Mouse (Mus musculus) splenic B cell, adult 2 months (primary cell): ENCODE data around the gene Krt84.

Experiments used
- DNase-seq: peaks from one replicate; pipeline ENCODE4 v3.0.0-alpha.2; 2011; ENCODE audit warnings: low read depth, low spot score
- H3K27me3 ChIP-seq: 2 replicates; pipeline ENCODE4 v1.6.1; 2012; ENCODE audit warnings: mild to moderate bottlenecking, low read length, moderate library complexity, mixed read lengths; ENCODE audit not compliant: control insufficient read depth, poor library complexity, insufficient read depth, severe bottlenecking
- H3K36me3 ChIP-seq: 2 replicates; pipeline ENCODE4 v1.6.1; 2012; ENCODE audit warnings: mild to moderate bottlenecking, low read length, moderate library complexity, mixed read lengths; ENCODE audit not compliant: control insufficient read depth, poor library complexity, insufficient read depth, severe bottlenecking

The Krt84 gene

DNA sequence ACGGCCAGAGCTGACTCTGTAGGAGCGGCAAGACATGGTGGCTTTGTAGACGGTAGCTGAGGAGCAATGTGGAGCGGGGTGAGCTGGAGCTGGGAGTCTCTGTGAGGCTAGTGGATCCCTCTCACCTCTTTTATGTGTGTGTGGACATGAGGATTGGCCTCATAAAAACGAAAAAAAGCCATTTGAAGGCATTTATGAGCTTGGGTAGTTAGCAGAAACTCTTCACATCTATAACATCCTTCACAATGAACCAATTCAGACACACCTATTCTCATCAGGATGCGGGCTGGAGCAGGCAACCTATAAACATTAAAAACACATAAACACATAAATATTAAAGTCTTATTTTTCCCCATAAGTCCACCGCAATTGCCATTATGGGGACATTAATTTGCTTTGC lies at the start of gene Krt84:
TSS of gene Krt84 (minus strand) at position 101 of the 400 bp plus-strand sequence.
- no peaks in the 10 kb centered on the region for H3K36me3 ChIP-seq

DNA sequence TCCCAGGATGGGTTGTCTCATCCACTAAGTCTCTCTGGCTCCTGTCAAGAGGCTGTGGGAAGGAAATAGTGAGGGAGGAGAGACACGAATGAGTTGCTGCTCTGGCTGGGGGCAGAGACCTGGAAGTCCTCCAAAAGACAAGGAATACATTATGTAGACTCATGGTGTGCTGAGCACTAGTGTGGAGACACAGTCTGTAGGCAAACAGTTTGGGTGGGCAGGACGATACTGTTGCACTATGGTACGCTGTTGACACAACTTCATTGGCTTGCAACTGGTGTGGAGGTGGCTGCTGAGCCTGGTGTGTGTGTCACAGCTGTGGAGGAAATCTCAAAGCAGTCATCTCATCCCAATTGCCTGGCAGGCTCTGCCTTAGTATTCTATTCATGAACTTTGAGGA lies 49.1 kb upstream of the Krt84 start:
- H3K27me3 ChIP-seq: no peaks in the 10 kb centered on the region
- H3K36me3 ChIP-seq: no peaks in the 10 kb centered on the region
- DNase-seq: no peak

More for the DNA sequence above, at the start of gene Krt84:
- no peak for DNase-seq
- no peaks in the 10 kb centered on the region for H3K27me3 ChIP-seq

DNA sequence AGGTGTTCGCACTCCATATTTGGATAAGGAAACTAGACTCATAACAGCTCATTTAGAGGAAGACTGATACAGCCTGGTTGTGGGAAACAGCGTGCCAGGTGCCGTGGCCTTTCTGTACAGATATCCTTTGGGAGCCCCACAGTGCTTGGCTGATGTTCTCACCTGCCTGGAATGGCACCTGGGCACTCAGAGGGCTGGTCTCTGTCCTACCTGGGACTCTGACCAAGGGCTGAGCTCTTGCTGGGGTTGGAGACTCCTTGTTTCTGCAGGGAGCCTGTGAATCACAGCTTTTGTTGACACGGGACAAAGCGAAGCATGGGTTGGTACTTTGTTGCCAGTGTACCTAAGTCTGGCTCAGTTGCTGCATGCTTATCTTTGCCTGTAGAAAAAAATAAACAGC lies 42.9 kb upstream of the Krt84 start:
- Histone ChIP-seq H3K36me3 (no peaks in the 10 kb centered on the region), H3K27me3 (no peaks in the 10 kb centered on the region)
- no peak for DNase-seq

DNA sequence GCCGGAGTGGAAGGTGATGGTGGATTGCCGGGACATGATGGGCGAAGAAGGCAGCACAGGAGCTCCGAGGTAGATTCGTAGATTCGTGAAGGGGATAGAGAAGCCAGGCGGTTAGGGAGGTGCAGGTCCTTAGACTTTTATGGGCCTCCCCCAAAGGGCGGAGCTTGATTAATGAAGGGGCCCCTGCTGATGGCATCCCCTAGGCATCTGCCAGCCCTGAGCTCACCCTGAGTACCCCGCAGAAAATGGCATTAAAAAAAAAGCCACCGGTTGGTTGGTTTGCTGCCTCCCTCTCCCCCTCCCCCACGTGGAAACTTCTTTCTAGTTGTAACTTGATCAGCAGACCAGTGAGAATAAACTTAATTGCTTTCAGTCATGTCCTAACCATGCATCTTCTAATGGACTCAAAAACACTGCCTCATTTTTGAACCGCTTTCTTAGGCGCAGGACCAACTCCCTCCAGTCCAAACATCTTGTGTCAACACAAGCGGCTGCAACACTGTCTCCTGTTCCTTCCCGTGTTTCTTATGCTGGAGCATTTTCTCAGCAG lies 41.3 kb upstream of the Krt84 start, which contains the start of gene Krt75:
TSS of gene Krt75 (minus strand) at position 109 of the 550 bp plus-strand sequence.
- no peak for DNase-seq

DNA sequence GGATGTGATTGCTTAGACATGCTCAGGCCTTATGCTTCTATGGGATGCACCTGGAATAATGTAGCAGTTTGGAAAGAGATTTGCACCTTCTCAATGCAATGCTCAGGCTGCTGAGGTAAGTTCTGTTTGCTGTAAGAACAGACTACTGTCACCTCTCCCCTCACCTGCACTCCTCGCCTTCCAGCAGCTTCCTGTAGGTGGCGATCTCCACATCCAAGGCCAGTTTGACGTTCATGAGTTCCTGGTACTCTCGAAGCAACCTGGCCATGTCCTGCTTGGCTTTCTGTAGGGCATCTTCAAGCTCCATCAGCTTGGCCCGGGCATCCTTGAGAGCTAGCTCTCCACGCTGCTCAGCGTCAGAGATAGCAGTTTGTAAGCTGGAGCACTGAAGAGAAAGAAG lies 35.2 kb upstream of the Krt84 start:
- H3K36me3 ChIP-seq: no peaks in the 10 kb centered on the region
- no peaks in the 10 kb centered on the region for H3K27me3 ChIP-seq
- peak; percentile 5 for DNase-seq

More for the DNA sequence above, 41.3 kb upstream of the Krt84 start, which contains the start of gene Krt75:
- Histone ChIP-seq H3K36me3 (no peaks in the 10 kb centered on the region), H3K27me3 (no peaks in the 10 kb centered on the region)

DNA sequence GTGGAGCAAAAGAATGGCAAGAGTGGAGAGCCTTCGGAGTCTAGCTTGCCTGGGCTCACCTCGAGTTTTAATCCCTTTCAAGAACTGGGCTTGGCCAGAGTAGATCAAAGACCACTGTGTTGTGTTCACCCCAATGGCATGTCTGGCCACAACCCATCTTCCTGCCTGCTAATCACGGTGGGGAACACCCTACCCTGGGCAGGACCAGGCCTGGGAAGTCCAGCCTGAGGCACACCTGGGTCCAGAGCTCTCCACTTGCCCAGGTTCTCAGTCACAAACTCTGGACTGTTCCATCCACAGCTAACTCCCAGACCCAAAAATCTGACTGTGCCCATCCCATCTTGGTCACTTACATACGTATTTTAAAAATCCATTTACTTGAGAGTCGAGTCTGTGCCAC lies 30.2 kb upstream of the Krt84 start, which contains the start of gene Krt90:
TSS of gene Krt90 (minus strand) at position 101 of the 400 bp plus-strand sequence.
- Histone ChIP-seq H3K27me3 (no peaks in the 10 kb centered on the region), H3K36me3 (no peaks in the 10 kb centered on the region)
- DNase-seq: no peak

DNA sequence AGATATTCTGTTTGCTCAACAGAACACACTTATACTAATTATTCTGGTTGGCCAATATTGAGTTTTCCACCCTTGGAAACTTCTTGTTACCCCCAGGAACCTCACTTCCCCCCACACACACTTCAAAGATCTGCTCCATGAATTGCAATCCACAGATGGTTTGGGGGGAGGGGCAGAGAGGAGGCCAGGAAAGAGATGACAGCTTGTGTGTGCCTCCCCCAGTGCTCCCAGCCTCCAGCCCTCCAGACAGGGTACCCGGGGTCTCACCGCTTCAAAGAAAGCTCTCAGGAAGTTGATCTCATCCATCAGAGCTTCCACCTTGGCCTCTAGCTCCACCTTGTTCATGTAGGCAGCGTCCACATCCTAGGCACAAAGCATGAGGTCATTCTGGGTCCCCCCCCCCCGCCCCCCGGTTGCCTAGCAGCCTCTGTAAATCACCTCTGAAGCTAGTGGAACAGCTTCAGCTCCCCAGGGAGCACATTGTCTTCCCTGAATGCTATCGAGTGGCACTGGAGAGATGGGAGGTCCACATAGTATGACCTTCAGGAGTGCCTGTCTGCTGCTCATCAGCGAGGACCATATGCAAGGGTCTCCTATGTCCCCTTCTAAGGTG lies 25.5 kb upstream of the Krt84 start:
- H3K27me3 ChIP-seq: no peaks in the 10 kb centered on the region
- DNase-seq: no peak
- H3K36me3 ChIP-seq: no peaks in the 10 kb centered on the region

DNA sequence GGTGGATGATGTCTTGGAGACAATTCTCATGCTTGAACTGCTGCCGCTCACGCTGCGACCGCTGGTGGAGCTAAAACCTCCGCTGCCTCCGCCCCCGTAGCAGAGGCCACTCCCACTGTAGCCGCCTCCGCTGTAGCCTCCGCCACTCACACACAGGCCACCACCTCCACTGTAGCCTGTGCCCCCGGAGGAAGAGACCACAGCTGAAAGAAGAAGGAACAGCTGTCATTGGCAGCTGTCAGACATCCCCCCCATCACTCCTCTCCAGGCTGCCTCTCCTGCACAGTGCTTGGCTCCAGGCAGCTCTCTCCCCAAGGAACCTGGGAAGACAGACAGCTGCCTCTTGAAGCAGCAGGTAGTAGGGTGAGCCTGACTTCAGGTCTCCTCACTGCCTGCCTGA lies 20.5 kb upstream of the Krt84 start:
- Histone ChIP-seq H3K27me3 (no peaks in the 10 kb centered on the region), H3K36me3 (no peaks in the 10 kb centered on the region)
- no peak for DNase-seq

DNA sequence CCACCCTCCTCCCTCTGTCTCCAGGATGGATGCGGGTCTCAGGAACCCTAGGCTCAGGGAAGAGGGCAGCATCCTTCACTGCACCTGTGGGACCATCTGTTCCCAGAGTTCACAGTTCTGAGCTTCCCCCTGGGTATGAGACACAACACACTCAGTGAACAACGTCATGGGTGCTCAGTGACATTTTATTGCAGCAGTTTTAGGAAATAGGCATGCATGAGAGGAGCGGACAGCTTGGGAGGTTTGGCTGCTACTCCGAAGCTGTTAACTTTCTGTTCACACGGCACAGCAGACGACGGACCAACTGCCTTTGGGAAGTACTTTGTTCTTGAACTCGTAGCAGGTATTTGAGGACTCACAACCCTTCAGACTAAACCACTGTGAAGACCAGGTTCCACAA lies 19.6 kb upstream of the Krt84 start:
- Histone ChIP-seq H3K36me3 (no peaks in the 10 kb centered on the region), H3K27me3 (no peaks in the 10 kb centered on the region)
- DNase-seq: no peak

DNA sequence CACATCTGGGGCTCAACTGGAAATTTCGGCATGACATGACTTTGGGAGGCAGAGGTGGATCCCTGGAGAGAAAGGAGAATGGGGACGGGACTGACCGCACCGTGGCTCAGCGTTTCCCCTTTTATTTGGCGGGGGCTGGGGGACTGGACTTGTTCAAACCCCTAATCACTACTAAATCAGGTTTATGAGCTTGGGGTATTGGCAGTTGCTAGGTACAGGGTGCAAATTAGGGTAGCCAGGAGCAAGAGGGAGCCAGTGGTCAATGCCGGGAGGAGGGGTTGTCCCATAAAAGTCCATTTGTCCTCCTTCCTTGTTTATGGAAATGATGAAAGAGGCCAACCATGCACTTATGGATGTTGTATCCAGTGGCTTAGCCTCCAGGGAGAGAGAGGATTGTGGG lies 17.9 kb upstream of the Krt84 start, which contains the start of gene Krt82:
TSS of gene Krt82 (minus strand) at position 101 of the 400 bp plus-strand sequence.
- DNase-seq: no peak
- Histone ChIP-seq H3K27me3 (no peaks in the 10 kb centered on the region), H3K36me3 (no peaks in the 10 kb centered on the region)

DNA sequence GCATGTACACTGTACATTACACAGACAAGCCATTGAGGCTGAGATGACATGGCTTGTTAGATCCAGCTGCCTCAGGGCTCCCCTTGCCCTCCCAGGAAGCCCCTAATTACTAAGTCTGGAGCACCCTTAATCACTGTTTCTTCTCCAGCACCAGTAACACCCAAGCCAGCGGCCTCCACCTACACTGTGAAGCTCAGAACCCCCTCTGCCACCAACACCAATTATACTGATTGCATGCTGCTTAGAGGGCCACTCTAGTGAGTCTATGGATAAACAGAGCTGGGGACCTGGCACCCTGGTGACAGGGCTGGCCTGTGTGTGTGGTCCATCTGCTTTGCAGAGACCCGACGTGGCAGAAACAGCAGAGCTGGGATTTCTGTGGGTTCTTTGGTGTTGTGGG lies 11.9 kb upstream of the Krt84 start:
- Histone ChIP-seq H3K36me3 (no peaks in the 10 kb centered on the region), H3K27me3 (no peaks in the 10 kb centered on the region)
- DNase-seq: no peak

DNA sequence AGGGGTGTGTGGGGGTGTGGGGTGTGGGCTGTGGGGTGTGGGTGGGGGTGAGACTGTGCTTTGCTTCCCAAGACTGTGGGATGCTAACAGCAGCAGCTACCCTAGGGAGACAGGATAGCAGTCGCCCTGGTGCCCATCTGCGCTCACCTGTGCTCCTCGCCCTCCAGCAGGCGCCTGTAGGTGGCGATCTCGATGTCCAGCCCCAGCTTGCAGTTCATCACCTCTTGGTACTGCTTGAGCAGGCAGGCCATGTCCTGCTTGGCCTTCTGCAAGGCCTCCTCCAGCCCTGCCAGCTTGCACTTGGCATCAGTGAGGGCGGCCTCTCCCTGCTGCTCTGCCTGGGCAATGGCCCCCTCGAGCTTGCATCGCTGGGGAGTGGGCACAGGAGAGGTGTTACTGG lies 9.9 kb upstream of the Krt84 start:
- H3K27me3 ChIP-seq: no peaks in the 10 kb centered on the region
- DNase-seq: no peak

DNA sequence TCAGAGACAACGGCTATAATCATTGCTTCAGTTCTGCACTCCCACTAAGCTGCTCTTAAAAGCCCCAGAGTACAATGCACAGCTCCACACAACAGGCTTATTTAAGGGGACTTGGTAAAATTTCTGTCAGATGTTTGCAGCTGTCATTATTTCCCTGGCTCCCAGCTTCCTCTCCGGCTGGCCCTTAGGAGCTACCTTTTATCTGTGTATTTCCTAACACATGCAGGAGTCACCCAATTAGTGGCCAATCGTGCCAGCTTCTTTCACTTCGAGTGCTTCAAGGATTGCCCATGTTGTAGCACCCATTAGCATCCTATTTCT lies 5.9 kb upstream of the Krt84 start:
- no peak for DNase-seq
- H3K36me3 ChIP-seq: no peaks in the 10 kb centered on the region
- H3K27me3 ChIP-seq: no peaks in the 10 kb centered on the region

More for the DNA sequence above, 9.9 kb upstream of the Krt84 start:
- no peaks in the 10 kb centered on the region for H3K36me3 ChIP-seq

DNA sequence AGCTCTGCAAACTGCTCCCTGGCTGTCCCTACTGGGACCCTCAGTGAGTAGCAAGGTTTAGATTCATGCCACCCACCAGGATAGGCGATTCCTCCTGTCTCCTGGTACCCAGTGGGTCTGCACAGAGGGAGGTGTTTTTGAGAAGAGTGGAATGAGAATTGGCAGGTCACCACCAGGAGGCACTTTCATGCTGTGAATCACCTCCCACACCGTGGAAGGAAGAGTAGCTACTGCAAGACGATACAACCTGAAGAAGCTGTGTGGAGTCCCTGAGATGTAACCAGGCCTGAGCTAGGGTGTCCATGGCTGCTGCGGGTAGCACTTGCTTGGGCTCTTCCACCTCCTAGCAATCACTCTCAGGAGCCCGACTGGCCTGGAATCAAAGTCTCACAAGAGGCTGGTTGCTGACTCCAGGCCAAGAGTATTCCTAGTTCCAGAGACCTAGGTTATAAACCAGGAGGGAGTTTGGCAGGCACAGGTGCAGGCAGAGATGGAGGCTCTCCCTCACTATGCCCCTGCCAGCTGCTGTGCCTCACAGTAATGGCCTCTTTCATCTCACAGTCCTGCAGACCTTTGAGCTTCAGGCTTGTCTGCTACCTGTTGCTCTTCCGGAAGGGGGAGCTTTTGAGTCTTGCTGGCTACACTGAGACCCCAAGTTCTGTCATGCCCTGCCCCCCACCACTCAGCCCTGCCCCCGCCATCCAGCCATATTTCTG lies 5.4 kb upstream of the Krt84 start:
- no peaks in the 10 kb centered on the region for H3K36me3 ChIP-seq
- DNase-seq: no peak
- H3K27me3 ChIP-seq: no peaks in the 10 kb centered on the region

DNA sequence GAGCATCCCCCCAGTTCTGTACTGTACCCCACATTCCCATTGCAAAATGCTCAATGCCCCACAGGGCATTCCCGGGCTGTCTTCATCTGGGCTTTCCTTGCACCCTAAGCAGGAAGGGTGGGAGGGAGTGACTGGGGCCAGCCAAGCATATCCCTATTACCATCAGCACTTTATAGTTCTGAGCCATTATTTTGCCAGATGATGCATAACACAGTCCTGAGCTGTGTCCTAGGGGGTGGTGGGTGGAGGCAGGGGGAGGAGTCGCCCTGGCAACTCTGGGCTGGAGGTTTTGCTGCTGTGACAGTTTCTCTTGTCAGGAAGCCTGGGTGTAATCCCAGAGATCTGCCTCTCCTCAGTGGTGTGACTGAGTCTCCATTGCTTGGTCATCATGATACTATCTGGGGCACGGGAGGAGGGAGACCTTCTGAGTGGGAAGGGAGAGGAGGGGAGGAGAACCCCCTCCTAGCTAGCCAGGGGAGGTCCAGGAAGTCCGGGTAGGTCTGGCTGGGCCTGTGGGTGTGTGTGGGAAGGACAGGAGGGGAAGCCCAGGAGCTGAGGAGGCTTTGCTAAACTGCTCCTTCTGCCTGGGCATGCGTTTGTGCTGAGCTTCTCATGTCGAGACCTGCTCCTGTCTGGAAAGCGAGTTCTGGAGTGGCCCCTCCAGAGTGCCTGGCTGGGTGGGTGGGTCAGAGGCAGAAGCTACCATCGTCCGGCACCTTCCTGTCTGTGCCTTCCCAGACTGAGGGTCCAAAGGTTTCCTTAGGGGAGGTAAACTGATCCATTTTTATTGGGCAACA lies 3.6 kb upstream of the Krt84 start:
- Histone ChIP-seq H3K27me3 (no peaks in the 10 kb centered on the region), H3K36me3 (no peaks in the 10 kb centered on the region)
- DNase-seq: no peak
